Mouse (Mus musculus) lung, adult 2 months (tissue): ENCODE data around the gene Cfap161.

ENCODE experiments used
- CTCF ChIP-seq: fragments of 200-500 bp; IDR thresholded peaks from 2 replicates; pipeline ENCODE4 v1.5.1; 2011; ENCODE audit warnings: mild to moderate bottlenecking, low read length, control low read depth; ENCODE audit not compliant: insufficient read depth
- POLR2A ChIP-seq: fragments of 200-500 bp; IDR thresholded peaks from 2 replicates; pipeline ENCODE4 v1.6.1; 2011; ENCODE audit warnings: low read depth, mild to moderate bottlenecking, control low read depth, low read length, borderline replicate concordance; ENCODE audit errors: extremely low read depth

DNA sequence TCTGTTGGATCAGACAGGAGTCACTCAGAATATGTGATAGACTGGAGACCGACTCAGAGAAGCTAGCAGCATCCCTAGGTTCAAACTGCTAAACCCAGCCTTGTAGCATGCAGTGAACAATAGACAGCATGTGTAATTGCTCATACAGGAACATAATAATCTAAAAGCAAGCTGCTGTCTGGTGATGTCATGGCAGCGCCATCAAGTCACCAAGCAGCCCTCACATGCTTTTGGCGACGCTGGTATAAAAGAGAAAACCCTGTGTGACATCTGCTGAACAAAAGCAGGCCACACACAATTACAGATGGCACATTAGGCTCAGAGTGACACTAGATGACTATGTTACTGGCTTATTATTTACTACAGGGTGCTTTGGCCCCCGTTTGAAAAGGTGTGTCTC, 1.5 kb upstream of the Cfap161 start:
- no peak for TF ChIP-seq POLR2A
- TF ChIP-seq CTCF, result no peak
